Mouse (Mus musculus) spleen, adult 2 months (tissue): Measurements from ENCODE around the gene Tanc1. TPM values are rescaled to one million over a fixed set of nuclear protein-coding genes. Genes with fewer than 3 reads are reported as not detected.

ENCODE experiments used
- DNase-seq, 2 experiments: peaks; one replicate each; pipeline versions ENCODE4 v3.0.0 to v3.0.0-alpha.2; 2012 to 2021; ENCODE audit warnings: low spot score in 2 of 2, low read depth in 1 of 2
- H3K27ac ChIP-seq: fragments of 200-500 bp; 2 replicates; pipeline ENCODE4 v1.5.1; 2012; ENCODE audit warnings: low read length, inconsistent platforms; ENCODE audit not compliant: insufficient read depth
- H3K27me3 ChIP-seq: fragments of 200-500 bp; 2 replicates; pipeline ENCODE4 v1.6.1; 2012; ENCODE audit warnings: mild to moderate bottlenecking, moderate library complexity, low read length, inconsistent platforms; ENCODE audit not compliant: control insufficient read depth, insufficient read depth
- H3K36me3 ChIP-seq: fragments of 200-500 bp; 2 replicates; pipeline ENCODE4 v1.6.1; 2012; ENCODE audit warnings: mild to moderate bottlenecking, low read length, inconsistent platforms; ENCODE audit not compliant: control insufficient read depth, insufficient read depth
- H3K4me1 ChIP-seq: fragments of 200-500 bp; 2 replicates; pipeline ENCODE4 v1.6.1; 2011; ENCODE audit warnings: inconsistent platforms; ENCODE audit not compliant: control insufficient read depth, insufficient read depth, insufficient read length
- H3K4me3 ChIP-seq: fragments of 200-500 bp; 2 replicates; pipeline ENCODE4 v1.5.1; 2011; ENCODE audit warnings: mild to moderate bottlenecking, inconsistent platforms; ENCODE audit not compliant: insufficient read depth, insufficient read length; ENCODE audit errors: extremely low read depth
- CTCF ChIP-seq: fragments of 200-500 bp; IDR thresholded peaks from 2 replicates; pipeline ENCODE4 v1.5.1; 2011; ENCODE audit warnings: mild to moderate bottlenecking, inconsistent platforms; ENCODE audit not compliant: insufficient read depth, insufficient read length, insufficient replicate concordance; ENCODE audit errors: extremely low read depth
- POLR2A ChIP-seq: fragments of 200-500 bp; IDR thresholded peaks from 2 replicates; pipeline ENCODE4 v1.6.1; 2011; ENCODE audit warnings: low read depth, low read length, inconsistent platforms
- WGBS: fragments of 180-500 bp; shearing (Covaris S2); methylation state at CpG from one replicate; pipeline ENCODE4 v1.1.7; 2018; 5-methylcytosine and 5-hydroxymethylcytosine counted together
- polyA plus RNA-seq: library from polyadenylated mRNA; depleted of rRNA; stranded (reverse); fragments of >200 nt; gene quantifications from 2 replicates; pipeline ENCODE4 v1.2.3, GENCODE M21; 2012

Gene Tanc1
- polyA plus RNA-seq, 1 experiment, result 5.5 TPM

GRCm38 (mm10) chr2:59646740-59647390 lies 35.0 kb downstream of the Tanc1 start:
- TF ChIP-seq CTCF (no peak), POLR2A (no peak)
- peak overlapping the region; percentile 62 for H3K27ac ChIP-seq
- H3K4me3 ChIP-seq, result peak overlapping the region; percentile 14; the same call in 1 of the 2 replicates
- WGBS, result 16% methylated on average over 20 of the region's 20 CpGs
- H3K4me1 ChIP-seq, result peaks cover 18% of the 10 kb centered on the region
- no peaks in the 10 kb centered on the region for H3K27me3 ChIP-seq
- H3K36me3 ChIP-seq, result no peaks in the 10 kb centered on the region
- DNase-seq, result no peak

DNA sequence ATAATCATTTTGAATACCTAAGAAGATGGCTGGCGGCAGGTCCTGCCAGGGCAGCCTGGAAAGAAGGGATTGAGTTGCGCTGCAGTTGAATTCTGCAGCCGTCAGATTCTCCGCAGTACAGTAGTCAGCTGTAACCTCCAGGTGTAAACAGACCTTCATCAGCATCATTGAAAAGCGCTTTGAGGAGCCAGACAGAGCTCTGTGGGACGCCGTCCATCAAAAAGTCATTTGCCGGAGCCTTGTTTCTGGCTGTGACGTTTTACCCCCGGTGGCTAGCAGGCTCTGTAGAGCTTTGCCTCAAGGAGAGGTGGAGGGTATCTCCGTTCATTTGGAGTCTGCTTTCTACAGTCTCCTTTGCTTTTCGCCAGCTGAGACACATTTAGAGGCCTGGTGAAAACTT lies 36.6 kb downstream of the Tanc1 start:
- no peaks in the 10 kb centered on the region for H3K27me3 ChIP-seq
- 92% methylated on average over 12 of the region's 12 CpGs for WGBS
- H3K4me3 ChIP-seq, result no peak overlapping the region
- H3K4me1 ChIP-seq, result peaks cover 11% of the 10 kb centered on the region; the same call in 1 of the 2 replicates
- no peaks in the 10 kb centered on the region for H3K36me3 ChIP-seq
- TF ChIP-seq POLR2A, result no peak
- no peak for TF ChIP-seq CTCF
- no peak for DNase-seq
- no peak overlapping the region for H3K27ac ChIP-seq

DNA sequence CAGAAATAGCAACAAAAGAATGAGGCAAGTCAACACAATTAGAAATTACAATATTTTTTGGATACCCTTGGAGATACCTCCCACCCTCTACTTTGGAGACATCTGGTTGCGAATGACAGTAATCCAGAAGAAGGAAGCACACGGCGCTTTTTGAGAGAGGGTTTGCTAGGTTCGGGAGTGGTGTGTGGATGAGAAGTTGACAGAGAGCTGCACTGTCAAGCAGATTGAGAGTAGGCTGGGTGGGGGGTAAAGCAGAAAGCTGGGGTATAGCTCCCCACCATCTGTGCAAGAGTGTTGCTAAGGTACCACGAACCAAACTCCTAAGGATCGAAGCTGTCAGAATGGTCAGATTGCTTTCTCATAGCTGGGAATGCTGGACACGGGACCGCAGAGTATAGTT lies 40.0 kb downstream of the Tanc1 start:
- WGBS, result 93% methylated on average over 8 of the region's 8 CpGs

GRCm38 (mm10) chr2:59652702-59653101 lies 40.9 kb downstream of the Tanc1 start:
- TF ChIP-seq POLR2A (no peak), CTCF (no peak)
- DNase-seq, result no peak
- no peaks in the 10 kb centered on the region for H3K36me3 ChIP-seq
- no peak overlapping the region for H3K27ac ChIP-seq
- 58% methylated on average over 5 of the region's 5 CpGs for WGBS
- no peak overlapping the region for H3K4me3 ChIP-seq
- no peaks in the 10 kb centered on the region for H3K27me3 ChIP-seq
- H3K4me1 ChIP-seq, result peaks cover under 1% of the 10 kb centered on the region; the same call in 1 of the 2 replicates

More for the DNA sequence above, 40.0 kb downstream of the Tanc1 start:
- Histone ChIP-seq H3K27me3 (no peaks in the 10 kb centered on the region), H3K27ac (no peak overlapping the region), H3K36me3 (no peaks in the 10 kb centered on the region), H3K4me3 (no peak overlapping the region), H3K4me1 (peaks cover 5% of the 10 kb centered on the region; the same call in 1 of the 2 replicates)
- DNase-seq, result no peak
- TF ChIP-seq POLR2A (no peak), CTCF (no peak)

DNA sequence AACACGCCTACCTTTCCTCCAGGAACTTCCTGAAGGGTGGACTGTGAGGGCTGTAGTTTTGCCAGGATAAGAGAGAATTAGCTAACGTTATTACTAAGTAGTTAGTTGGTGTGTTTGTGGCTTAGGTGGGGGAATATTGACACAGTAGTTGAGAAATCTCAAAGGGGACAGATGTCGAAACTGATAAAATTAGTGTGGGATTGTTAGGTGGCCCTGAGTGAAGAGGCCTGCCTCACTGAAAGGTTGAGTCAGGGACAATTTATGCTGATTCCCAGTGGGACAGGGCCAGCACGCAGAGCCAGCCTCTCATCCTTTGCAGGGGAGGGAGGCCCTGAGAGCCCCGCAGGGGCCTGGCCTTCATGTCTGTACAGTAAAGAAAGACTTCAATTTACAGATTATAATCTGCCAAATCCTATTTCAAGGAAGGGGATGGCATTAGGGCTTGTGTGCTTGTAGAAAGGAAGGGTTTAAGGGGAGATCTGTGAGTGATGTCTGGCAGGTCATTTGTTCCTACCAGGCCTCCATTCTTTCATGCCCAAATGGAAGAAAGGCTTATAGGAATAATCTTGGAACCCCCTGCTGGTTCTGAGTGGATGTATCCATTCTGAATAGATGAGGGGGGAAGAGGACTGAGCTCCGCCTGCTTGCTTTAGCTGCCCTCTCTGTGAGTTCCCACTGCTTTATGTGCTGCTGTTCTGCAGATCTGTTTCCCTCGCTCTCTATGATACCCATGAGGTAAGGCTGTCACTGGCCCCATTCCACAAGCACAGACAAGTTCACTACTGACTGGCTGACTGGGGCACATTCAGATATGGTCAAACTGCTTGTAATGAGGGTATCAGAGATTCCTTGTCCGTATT lies 41.7 kb downstream of the Tanc1 start:
- WGBS, result 83% methylated on average over 8 of the region's 8 CpGs
- Histone ChIP-seq H3K4me3 (no peak overlapping the region), H3K4me1 (no peaks in the 10 kb centered on the region), H3K27me3 (no peaks in the 10 kb centered on the region), H3K36me3 (no peaks in the 10 kb centered on the region), H3K27ac (no peak overlapping the region)
- TF ChIP-seq POLR2A, result no peak
- TF ChIP-seq CTCF, result no peak
- no peak for DNase-seq

DNA sequence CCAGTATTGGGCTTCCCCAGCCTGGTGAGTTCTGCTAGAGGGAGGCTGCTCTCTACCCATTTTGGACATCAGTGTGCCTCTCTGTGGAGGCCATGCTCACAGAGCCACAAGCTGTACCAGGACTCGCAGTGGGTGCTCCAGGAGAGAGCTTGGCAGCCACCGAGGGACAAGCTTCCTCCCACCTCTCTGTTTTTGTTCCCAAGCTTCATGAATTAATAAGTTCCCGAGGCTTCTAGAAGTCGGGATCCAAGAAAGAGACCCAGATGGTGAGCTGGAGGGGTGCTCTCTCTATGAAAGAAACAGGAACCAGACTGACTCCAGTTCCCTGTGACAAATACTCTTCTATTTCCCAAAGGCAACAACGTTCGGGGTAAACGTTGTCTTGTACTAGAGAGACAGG lies 43.6 kb downstream of the Tanc1 start:
- DNase-seq, result no peak
- no peaks in the 10 kb centered on the region for H3K36me3 ChIP-seq
- H3K4me3 ChIP-seq, result no peak overlapping the region
- no peak overlapping the region for H3K27ac ChIP-seq
- H3K27me3 ChIP-seq, result no peaks in the 10 kb centered on the region
- 74% methylated on average over 7 of the region's 7 CpGs for WGBS
- H3K4me1 ChIP-seq, result no peaks in the 10 kb centered on the region
- TF ChIP-seq CTCF (no peak), POLR2A (no peak)
